Mouse (Mus musculus) testis, adult 2 months (tissue): ENCODE data around the gene Tspan12.

Experiments
- CTCF ChIP-seq: fragments of 200-500 bp; IDR thresholded peaks from 2 replicates; pipeline ENCODE4 v1.5.1; 2012; ENCODE audit warnings: low read depth, mild to moderate bottlenecking, inconsistent platforms, low read length, moderate library complexity; ENCODE audit not compliant: control insufficient read depth, insufficient read depth, insufficient replicate concordance
- POLR2A ChIP-seq: fragments of 200-500 bp; IDR thresholded peaks from 2 replicates; pipeline ENCODE4 v1.6.1; 2012; ENCODE audit warnings: low read depth, mild to moderate bottlenecking, inconsistent platforms, low read length, moderate library complexity; ENCODE audit not compliant: control insufficient read depth

DNA sequence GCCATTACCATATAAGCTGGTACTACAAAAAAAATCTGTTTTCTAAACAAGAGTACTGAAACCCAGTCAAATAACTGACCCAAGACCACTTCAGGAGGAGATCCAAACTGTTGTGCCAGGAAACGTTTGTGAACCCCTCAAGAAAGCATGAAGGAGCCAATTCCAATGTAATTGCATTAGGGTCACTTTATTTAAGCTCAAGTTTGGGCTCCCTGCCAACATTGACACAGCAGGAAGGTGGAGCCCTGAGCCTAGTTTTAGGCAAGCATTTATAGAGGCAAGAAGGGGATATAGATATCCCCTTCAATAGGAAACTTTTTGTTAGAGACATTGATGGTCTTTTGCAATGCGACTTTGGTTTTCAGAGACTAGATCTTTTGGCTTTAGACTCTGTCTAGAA, 111.7 kb downstream of the Tspan12 start:
- TF ChIP-seq POLR2A (no peak), CTCF (no peak)
